Mouse (Mus musculus) adrenal gland (tissue): ENCODE measurements around the gene Gcnt7.

Experiments used
- intact Hi-C: fragments of 180-260 bp; cut with DNase I; formaldehyde crosslinking; loops from one replicate; pipeline ENCODE4 v1.15.1; 2025

Gene Gcnt7

GRCm38 (mm10) chr2:172462813-172463212 is 4.4 kb upstream of the Gcnt7 start:
- intact Hi-C loops, result no loop called here

GRCm38 (mm10) chr2:172460647-172461046 is 2.3 kb upstream of the Gcnt7 start:
- intact Hi-C loops, result no loop called here

GRCm38 (mm10) chr2:172452458-172452857 is 5.9 kb downstream of the Gcnt7 start:
- intact Hi-C loops, result no loop called here

GRCm38 (mm10) chr2:172452031-172452430 is 6.4 kb downstream of the Gcnt7 start:
- intact Hi-C loops, result no loop called here

- intact Hi-C loops, result no loop called here
These were observed 7.8 kb downstream of the Gcnt7 start for GRCm38 (mm10) chr2:172450640-172451039.

GRCm38 (mm10) chr2:172448329-172448728 is 10.1 kb downstream of the Gcnt7 start:
- intact Hi-C loops, result loop anchor here (10.0 kb wide), 1 partner anchor 224 kb away; no protein-coding TSS in a partner anchor

- intact Hi-C loops, result loop anchor here (10.0 kb wide), 1 partner anchor 223 kb away; no protein-coding TSS in a partner anchor
These were observed 11.1 kb downstream of the Gcnt7 start for GRCm38 (mm10) chr2:172447317-172447716.

- intact Hi-C loops, result loop anchor here (10.0 kb wide), 1 partner anchor 221 kb away; no protein-coding TSS in a partner anchor
These were observed 12.8 kb downstream of the Gcnt7 start for GRCm38 (mm10) chr2:172445617-172446016.

GRCm38 (mm10) chr2:172441176-172441575 is 17.2 kb downstream of the Gcnt7 start:
- intact Hi-C loops, result loop anchor here (5.0 to 10.0 kb wide), 3 partner anchors 69 to 216 kb away; partner anchors contain the start of genes Aurka, Cstf1 and Fam210b

- intact Hi-C loops, result loop anchor here (5.0 to 10.0 kb wide), 3 partner anchors 68 to 216 kb away; partner anchors contain the start of genes Aurka, Cstf1 and Fam210b
These were observed 17.8 kb downstream of the Gcnt7 start for GRCm38 (mm10) chr2:172440640-172441005.

- intact Hi-C loops, result loop anchor here (5.0 to 10.0 kb wide), 3 partner anchors 68 to 215 kb away; partner anchors contain the start of genes Aurka, Cstf1 and Fam210b
These were observed 18.4 kb downstream of the Gcnt7 start, which contains the start of gene Rtf2 for GRCm38 (mm10) chr2:172439843-172440639. TSS of gene Rtf2 (plus strand) at chr2:172440556.

GRCm38 (mm10) chr2:172437371-172437952 is 20.9 kb downstream of the Gcnt7 start:
- intact Hi-C loops, result no loop called here

GRCm38 (mm10) chr2:172433746-172434145 is 24.6 kb downstream of the Gcnt7 start:
- intact Hi-C loops, result no loop called here

- intact Hi-C loops, result no loop called here
These were observed 27.8 kb downstream of the Gcnt7 start for GRCm38 (mm10) chr2:172430609-172431008.

- intact Hi-C loops, result no loop called here
These were observed 40.2 kb downstream of the Gcnt7 start for GRCm38 (mm10) chr2:172418208-172418607.

- intact Hi-C loops, result no loop called here
These were observed 41.5 kb downstream of the Gcnt7 start for GRCm38 (mm10) chr2:172416876-172417275.

GRCm38 (mm10) chr2:172416218-172416617 is 42.2 kb downstream of the Gcnt7 start:
- intact Hi-C loops, result no loop called here

GRCm38 (mm10) chr2:172413894-172414293 is 44.5 kb downstream of the Gcnt7 start:
- intact Hi-C loops, result no loop called here

GRCm38 (mm10) chr2:172413273-172413672 is 45.1 kb downstream of the Gcnt7 start:
- intact Hi-C loops, result no loop called here

GRCm38 (mm10) chr2:172412454-172412853 is 45.9 kb downstream of the Gcnt7 start:
- intact Hi-C loops, result no loop called here

- intact Hi-C loops, result no loop called here
These were observed 47.3 kb downstream of the Gcnt7 start for GRCm38 (mm10) chr2:172411091-172411490.

GRCm38 (mm10) chr2:172410686-172411085 is 47.7 kb downstream of the Gcnt7 start:
- intact Hi-C loops, result no loop called here
